Mouse (Mus musculus) heart, embryonic 15.5 days (tissue): ENCODE results near the gene Aprt. TPM values are rescaled to one million over a fixed set of nuclear protein-coding genes. Genes with fewer than 3 reads are reported as not detected.

Experiments
- ATAC-seq: fragments of 200-750 bp; cut with Nextera tagmentation; replicated peaks from 2 replicates; pipeline ENCODE4 v1.8.0; 2017; ENCODE audit warnings: low read depth, moderate TSS enrichment; ENCODE audit not compliant: insufficient number of reproducible peaks, insufficient read depth, low FRiP score
- H3K27ac ChIP-seq: fragments of 300-500 bp; sonication (generic); 2 replicates; pipeline ENCODE4 v1.5.1; 2015; ENCODE audit warnings: mild to moderate bottlenecking, inconsistent platforms
- H3K27me3 ChIP-seq: fragments of 300-500 bp; sonication (generic); 2 replicates; pipeline ENCODE4 v1.6.1; 2015; ENCODE audit warnings: inconsistent platforms
- H3K36me3 ChIP-seq: fragments of 300-500 bp; sonication (generic); 2 replicates; pipeline ENCODE4 v1.6.1; 2015; ENCODE audit warnings: mild to moderate bottlenecking, inconsistent platforms
- H3K4me1 ChIP-seq: fragments of 300-500 bp; sonication (generic); replicated peaks from 2 replicates; pipeline ENCODE4 v1.6.1; 2015; ENCODE audit warnings: inconsistent platforms
- H3K4me2 ChIP-seq: fragments of 300-500 bp; sonication (generic); 2 replicates; pipeline ENCODE4 v1.6.1; 2015; ENCODE audit warnings: inconsistent platforms, mild to moderate bottlenecking, moderate library complexity
- H3K4me3 ChIP-seq: fragments of 300-500 bp; sonication (generic); 2 replicates; pipeline ENCODE4 v1.5.1; 2015; ENCODE audit warnings: mild to moderate bottlenecking, inconsistent platforms
- H3K9ac ChIP-seq: fragments of 300-500 bp; sonication (generic); 2 replicates; pipeline ENCODE4 v1.6.1; 2015; ENCODE audit warnings: mild to moderate bottlenecking, inconsistent platforms
- H3K9me3 ChIP-seq: fragments of 300-500 bp; sonication (generic); replicated peaks from 2 replicates; pipeline ENCODE4 v1.6.1; 2016; ENCODE audit warnings: inconsistent platforms
- WGBS: fragments of 180-500 bp; shearing (Covaris S2); methylation state at CpG from one replicate; pipeline ENCODE4 v1.1.7; 2015; ENCODE audit warnings: mixed read lengths; 5-methylcytosine and 5-hydroxymethylcytosine counted together
- polyA plus RNA-seq: library from polyadenylated mRNA; unstranded; fragments of >200 nt; fragmentation: Nextera tagmentation; extraction: Ambion mirVana; gene quantifications from 2 replicates; pipeline ENCODE4 v1.2.1, GENCODE M21; 2015

Aprt gene
- polyA plus RNA-seq, 1 experiment from 2014 or later, result 163 TPM

DNA sequence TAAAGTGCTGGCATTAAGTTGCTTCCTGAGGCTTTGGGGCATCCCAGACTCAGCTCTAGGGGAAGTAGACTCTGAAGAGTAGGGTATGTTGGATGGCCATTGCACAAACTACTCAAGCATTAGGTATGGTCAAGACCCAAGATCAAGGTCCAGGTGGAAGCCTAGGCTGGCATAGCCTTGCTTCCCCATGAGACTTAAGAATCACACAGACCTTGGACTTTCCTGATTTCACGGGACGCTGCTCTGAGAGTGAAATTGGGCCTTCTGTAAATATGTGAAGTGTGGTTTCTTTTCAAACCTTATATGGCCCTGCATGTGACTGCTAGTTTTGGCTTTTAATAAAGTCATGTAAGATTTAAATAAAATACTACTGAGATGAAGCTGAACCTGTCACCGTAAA, 4.0 kb downstream of the Aprt start:
- Histone ChIP-seq H3K27me3 (no peaks in the 10 kb centered on the region), H3K36me3 (peaks cover 38% of the 10 kb centered on the region), H3K9me3 (no peaks in the 10 kb centered on the region), H3K4me3 (no peak overlapping the region), H3K27ac (no peak overlapping the region), H3K4me1 (peaks cover 45% of the 10 kb centered on the region), H3K4me2 (no peak overlapping the region), H3K9ac (no peak overlapping the region)
- 84% methylated on average over 3 of the region's 3 CpGs for WGBS
- ATAC-seq, result no peak

DNA sequence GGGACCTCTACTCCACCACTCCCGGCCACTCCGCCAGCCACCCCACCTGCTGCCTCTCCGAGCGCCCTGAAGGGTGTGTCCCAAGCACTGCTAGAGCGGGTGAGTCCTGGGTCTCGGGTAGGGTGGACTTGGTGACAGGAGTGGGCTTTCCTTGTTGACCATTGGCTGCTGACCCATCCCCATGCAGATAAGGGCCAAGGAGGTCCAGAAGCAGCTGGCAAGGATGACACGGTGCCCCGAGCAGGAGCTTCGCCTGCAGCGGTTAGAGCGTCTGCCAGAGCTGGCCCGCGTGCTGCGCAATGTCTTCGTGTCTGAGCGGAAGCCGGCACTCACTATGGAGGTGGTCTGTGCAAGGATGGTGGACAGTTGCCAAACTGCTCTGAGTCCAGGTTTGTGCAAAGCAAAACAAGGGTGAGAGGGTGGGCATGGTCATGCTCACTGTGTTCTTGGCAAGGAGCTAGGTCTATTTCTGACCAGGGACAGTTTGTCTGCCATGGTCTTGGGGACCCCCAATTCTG, 4.9 kb downstream of the Aprt start:
- H3K9me3 ChIP-seq, result no peaks in the 10 kb centered on the region
- no peak overlapping the region for H3K4me3 ChIP-seq
- no peak overlapping the region for H3K4me2 ChIP-seq
- H3K9ac ChIP-seq, result no peak overlapping the region
- ATAC-seq, result no peak
- 90% methylated on average over 17 of the region's 17 CpGs for WGBS
- no peaks in the 10 kb centered on the region for H3K27me3 ChIP-seq
- peaks cover 46% of the 10 kb centered on the region for H3K4me1 ChIP-seq
- H3K36me3 ChIP-seq, result peaks cover 38% of the 10 kb centered on the region
- no peak overlapping the region for H3K27ac ChIP-seq

- peaks cover 47% of the 10 kb centered on the region for H3K4me1 ChIP-seq
- H3K27ac ChIP-seq, result no peak overlapping the region
- no peak overlapping the region for H3K4me2 ChIP-seq
- 94% methylated on average over 11 of the region's 11 CpGs for WGBS
- ATAC-seq, result no peak
- H3K4me3 ChIP-seq, result no peak overlapping the region
- H3K27me3 ChIP-seq, result no peaks in the 10 kb centered on the region
- peaks cover 38% of the 10 kb centered on the region for H3K36me3 ChIP-seq
- H3K9ac ChIP-seq, result no peak overlapping the region
- H3K9me3 ChIP-seq, result no peaks in the 10 kb centered on the region
Observed at GRCm38 (mm10) chr8:122571153-122571552, 5.6 kb downstream of the Aprt start.

- Histone ChIP-seq H3K9ac (no peak overlapping the region), H3K27me3 (no peaks in the 10 kb centered on the region), H3K9me3 (no peaks in the 10 kb centered on the region), H3K27ac (no peak overlapping the region), H3K4me1 (peaks cover 36% of the 10 kb centered on the region), H3K36me3 (peaks cover 38% of the 10 kb centered on the region), H3K4me3 (no peak overlapping the region), H3K4me2 (no peak overlapping the region)
- ATAC-seq, result no peak
- 94% methylated on average over 16 of the region's 16 CpGs for WGBS
Observed at GRCm38 (mm10) chr8:122569996-122570395, 6.7 kb downstream of the Aprt start.

DNA sequence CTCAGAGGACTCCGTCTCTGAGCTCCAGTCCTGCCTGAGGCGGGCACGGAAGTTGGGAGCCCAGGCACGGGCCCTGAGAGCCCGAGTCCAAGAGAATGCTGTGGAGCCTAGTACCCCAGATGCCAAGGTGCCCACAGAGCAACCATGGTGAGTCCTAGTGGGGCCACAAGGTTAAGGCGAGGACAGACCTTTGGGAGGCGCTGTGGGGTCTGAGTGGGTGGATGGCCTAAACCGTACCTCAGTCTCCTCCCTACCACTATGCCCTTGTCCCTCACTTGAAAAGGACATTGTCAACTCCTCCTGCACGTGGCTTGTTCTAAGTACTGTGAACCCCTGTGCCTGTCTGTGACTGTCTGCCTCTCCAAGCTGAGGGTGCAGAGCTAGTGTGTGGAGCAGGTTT, 7.4 kb downstream of the Aprt start:
- Histone ChIP-seq H3K9me3 (no peaks in the 10 kb centered on the region), H3K36me3 (peaks cover 38% of the 10 kb centered on the region), H3K4me1 (peaks cover 30% of the 10 kb centered on the region), H3K27me3 (no peaks in the 10 kb centered on the region), H3K4me2 (peak overlapping the region; percentile 90), H3K4me3 (peak overlapping the region; percentile 91), H3K27ac (0 out of 2 replicates have a peak overlapping the region, but pooled peaks have one; percentile 10), H3K9ac (peak overlapping the region; percentile 92)
- no peak for ATAC-seq
- WGBS, result 59% methylated on average over 9 of the region's 9 CpGs

- peak overlapping the region; percentile 90 for H3K4me2 ChIP-seq
- H3K27me3 ChIP-seq, result no peaks in the 10 kb centered on the region
- ATAC-seq, result no peak
- H3K9me3 ChIP-seq, result no peaks in the 10 kb centered on the region
- WGBS, result 22% methylated on average over 10 of the region's 10 CpGs
- peak overlapping the region; percentile 91 for H3K4me3 ChIP-seq
- H3K9ac ChIP-seq, result peak overlapping the region; percentile 92
- H3K27ac ChIP-seq, result 0 out of 2 replicates have a peak overlapping the region, but pooled peaks have one; percentile 10
- peaks cover 38% of the 10 kb centered on the region for H3K36me3 ChIP-seq
- H3K4me1 ChIP-seq, result peaks cover 27% of the 10 kb centered on the region
Observed at GRCm38 (mm10) chr8:122568881-122569309, 7.8 kb downstream of the Aprt start.

GRCm38 (mm10) chr8:122568109-122568504, 8.6 kb downstream of the Aprt start:
- peak overlapping the region; percentile 97 for H3K27ac ChIP-seq
- H3K4me2 ChIP-seq, result peak overlapping the region; percentile 90
- peaks cover 27% of the 10 kb centered on the region for H3K4me1 ChIP-seq
- peaks cover 36% of the 10 kb centered on the region for H3K36me3 ChIP-seq
- H3K4me3 ChIP-seq, result peak overlapping the region; percentile 91
- ATAC-seq, result peak; percentile 38
- H3K9ac ChIP-seq, result peak overlapping the region; percentile 92
- no peaks in the 10 kb centered on the region for H3K27me3 ChIP-seq
- H3K9me3 ChIP-seq, result no peaks in the 10 kb centered on the region
- 0% methylated on average over 34 of the region's 34 CpGs for WGBS

GRCm38 (mm10) chr8:122567361-122568108, 9.2 kb downstream of the Aprt start, which contains the start of gene Cdt1:
Cdt1 (plus strand) TSS chr8:122568015.
- Histone ChIP-seq H3K4me3 (peak within 1 kb of the TSS; percentile 91), H3K36me3 (peaks cover 30% of the 10 kb centered on the region), H3K4me1 (peaks cover 27% of the 10 kb centered on the region), H3K27ac (peak within 1 kb of the TSS; percentile 97), H3K9me3 (no peaks in the 10 kb centered on the region), H3K4me2 (peak within 1 kb of the TSS; percentile 90), H3K9ac (peak within 1 kb of the TSS; percentile 92), H3K27me3 (no peaks in the 10 kb centered on the region)
- peak; percentile 97 for ATAC-seq
- WGBS, result under 1% methylated on average over 62 of the region's 62 CpGs

- no peak for ATAC-seq
- Histone ChIP-seq H3K27ac (peak overlapping the region; percentile 97), H3K4me3 (peak overlapping the region; percentile 91), H3K9me3 (no peaks in the 10 kb centered on the region), H3K4me2 (peak overlapping the region; percentile 90), H3K36me3 (peaks cover 22% of the 10 kb centered on the region), H3K4me1 (peaks cover 27% of the 10 kb centered on the region), H3K9ac (peak overlapping the region; percentile 92), H3K27me3 (no peaks in the 10 kb centered on the region)
- WGBS, result 24% methylated on average over 6 of the region's 6 CpGs
Observed at GRCm38 (mm10) chr8:122566766-122567165, 9.9 kb downstream of the Aprt start.

- H3K4me3 ChIP-seq, result no peak overlapping the region
- H3K4me2 ChIP-seq, result no peak overlapping the region
- H3K27ac ChIP-seq, result no peak overlapping the region
- H3K9me3 ChIP-seq, result no peaks in the 10 kb centered on the region
- H3K9ac ChIP-seq, result no peak overlapping the region
- peaks cover 25% of the 10 kb centered on the region for H3K4me1 ChIP-seq
- 76% methylated on average over 25 of the region's 25 CpGs for whole genome bisulfite sequencing
- peaks cover 1% of the 10 kb centered on the region; the same call in 1 of the 2 replicates for H3K36me3 ChIP-seq
- H3K27me3 ChIP-seq, result no peaks in the 10 kb centered on the region
- ATAC-seq, result no peak
Observed at GRCm38 (mm10) chr8:122564363-122565352, 12.1 kb downstream of the Aprt start.

- no peaks in the 10 kb centered on the region for H3K36me3 ChIP-seq
- H3K27me3 ChIP-seq, result no peaks in the 10 kb centered on the region
- H3K4me1 ChIP-seq, result peaks cover 18% of the 10 kb centered on the region
- H3K4me2 ChIP-seq, result no peak overlapping the region
- H3K9ac ChIP-seq, result no peak overlapping the region
- H3K27ac ChIP-seq, result no peak overlapping the region
- H3K9me3 ChIP-seq, result no peaks in the 10 kb centered on the region
- no peak for ATAC-seq
- H3K4me3 ChIP-seq, result no peak overlapping the region
- 69% methylated on average over 5 of the region's 5 CpGs for WGBS
Observed at GRCm38 (mm10) chr8:122561199-122561598, 15.5 kb downstream of the Aprt start.
